ENCODE assay signal across 10 mouse cellular contexts in genomic region chr4:43874501-43874900, GRCm38 (mm10). TPM values are rescaled to one million over a fixed set of nuclear protein-coding genes. Genes with fewer than 3 reads are reported as not detected.
DNase-seq lines count a peak whose midpoint lies in the region; ATAC-seq lines count a peak whose summit lies in the region.
"Had no signal": no experiment of that assay in that cellular context is flagged by ENCODE, and none has a peak within 500 bp of the region (broad histone marks: within the 10 kb centered on the region; RNA-seq: fewer than 3 reads in every experiment).

No protein-coding gene starts in this region.

- peak overlapping the region; percentile 88; the same call in 1 of the 2 replicates for H3K9ac ChIP-seq in hindbrain, embryonic 14.5 days
- H3K9ac ChIP-seq in midbrain, embryonic 15.5 days = peak overlapping the region; percentile 62; the same call in 1 of the 2 replicates

- ATAC-seq in frontal cortex, adult (ENCODE audit: low TSS enrichment) = peak; percentile 26; the same call in 1 of the 2 replicates
- ATAC-seq in hindbrain, embryonic 14.5 days (ENCODE audit: low FRiP score) = no peak
- ATAC-seq in midbrain, embryonic 15.5 days (replicated peaks) = no peak

- peak overlapping the region; percentile 97 for H3K4me3 ChIP-seq in hindbrain, embryonic 14.5 days (replicated peaks; ENCODE audit: low read length)
- peak overlapping the region; percentile 65 for H3K4me3 ChIP-seq in midbrain, embryonic 15.5 days

- 43% methylated on average over 7 of the region's 7 CpGs for WGBS in hindbrain, embryonic 14.5 days
- WGBS in midbrain, embryonic 15.5 days = 40% methylated on average over 7 of the region's 7 CpGs

- no peaks in the 10 kb centered on the region for H3K9me3 ChIP-seq in hindbrain, embryonic 14.5 days (ENCODE audit: control insufficient read depth, low read length)
- no peaks in the 10 kb centered on the region for H3K9me3 ChIP-seq in midbrain, embryonic 15.5 days

- H3K36me3 ChIP-seq in hindbrain, embryonic 14.5 days (replicated peaks; ENCODE audit: control insufficient read depth, insufficient read depth) = no peaks in the 10 kb centered on the region
- H3K36me3 ChIP-seq in midbrain, embryonic 15.5 days (replicated peaks) = no peaks in the 10 kb centered on the region

- peak overlapping the region; percentile 89 for H3K4me2 ChIP-seq in hindbrain, embryonic 14.5 days (replicated peaks)
- peak overlapping the region; percentile 89 for H3K4me2 ChIP-seq in midbrain, embryonic 15.5 days

- no peak for DNase-seq in frontal cortex, postnatal 25 days (ENCODE audit: low spot score in 2 of 2)
- DNase-seq in brain, adult 2 months (ENCODE audit: low read depth, low spot score) = peak; percentile 31
- DNase-seq in hindbrain, embryonic 14.5 days (ENCODE audit: low spot score) = no peak
- no peak for DNase-seq in right cerebral cortex, adult 18-20 months
- no peak for DNase-seq in right cerebral cortex, adult 2 months (ENCODE audit: low spot score in 2 of 2)
- no peak for DNase-seq in right cerebral cortex, postnatal 14 days
- DNase-seq: heart, postnatal 10 days had no signal

- H3K27ac ChIP-seq in hindbrain, embryonic 14.5 days = no peak overlapping the region
- peak overlapping the region; percentile 66; the same call in 1 of the 2 replicates for H3K27ac ChIP-seq in midbrain, embryonic 15.5 days
- H3K27ac ChIP-seq: liver, embryonic 14.5 days had no signal

- no peaks in the 10 kb centered on the region for H3K27me3 ChIP-seq in hindbrain, embryonic 14.5 days (ENCODE audit: control insufficient read depth, insufficient read depth, low read length)
- H3K27me3 ChIP-seq in midbrain, embryonic 15.5 days (replicated peaks) = no peaks in the 10 kb centered on the region

- H3K4me1 ChIP-seq in hindbrain, embryonic 14.5 days (replicated peaks; ENCODE audit: control insufficient read depth, insufficient read depth, low read length) = peaks cover 11% of the 10 kb centered on the region; the same call in 1 of the 2 replicates
- peaks cover 23% of the 10 kb centered on the region for H3K4me1 ChIP-seq in midbrain, embryonic 15.5 days

RNA-seq across cellular contexts. Expression of gene Reck, which starts 0.8 kb away (rescaled TPM):
- 6.2 and 7.3 TPM in 2 replicates for polyA plus RNA-seq in hindbrain, embryonic 14.5 days (2014; fragmentation: Nextera tagmentation; extraction: Ambion mirVana)
- 6.7 and 7.0 TPM in 2 replicates for polyA plus RNA-seq in midbrain, embryonic 15.5 days (2015; fragmentation: Nextera tagmentation; extraction: Ambion mirVana)

RNA-seq across cellular contexts. Expression of gene Olfr155, which starts 23.1 kb away (rescaled TPM):
- polyA plus RNA-seq in hindbrain, embryonic 14.5 days (2014; fragmentation: Nextera tagmentation; extraction: Ambion mirVana) = not detected in 2 replicates
- not detected in 2 replicates for polyA plus RNA-seq in midbrain, embryonic 15.5 days (2015; fragmentation: Nextera tagmentation; extraction: Ambion mirVana)
- polyA plus RNA-seq: liver, embryonic 14.5 days had no signal

RNA-seq across cellular contexts. Expression of gene Olfr157, which starts 34.5 kb away (rescaled TPM):
- polyA plus RNA-seq in hindbrain, embryonic 14.5 days (2014; fragmentation: Nextera tagmentation; extraction: Ambion mirVana) = 0.03 TPM in 1 of 2 replicates, not detected in the other
- not detected in 2 replicates for polyA plus RNA-seq in midbrain, embryonic 15.5 days (2015; fragmentation: Nextera tagmentation; extraction: Ambion mirVana)
- polyA plus RNA-seq: liver, embryonic 14.5 days had no signal

RNA-seq across cellular contexts. Expression of gene Olfr156, which starts 50.8 kb away (rescaled TPM):
- not detected in 2 replicates for polyA plus RNA-seq in hindbrain, embryonic 14.5 days (2014; fragmentation: Nextera tagmentation; extraction: Ambion mirVana)
- not detected in 2 replicates for polyA plus RNA-seq in midbrain, embryonic 15.5 days (2015; fragmentation: Nextera tagmentation; extraction: Ambion mirVana)
- polyA plus RNA-seq: liver, embryonic 14.5 days had no signal
